Mouse (Mus musculus) limb, embryonic 13.5 days (tissue): Measurements from ENCODE around the gene Xab2. TPM values are rescaled to one million over a fixed set of nuclear protein-coding genes. Genes with fewer than 3 reads are reported as not detected.
A peak's percentile ranks its signal among the peaks of the same experiment; 100 is the strongest.
"Not testable (repeated sequence)": the region's sequence is repeated elsewhere in the genome, so short reads cannot be mapped to it uniquely, and the experiment has no call there.

Source experiments
- ATAC-seq: fragments of 200-750 bp; cut with Nextera tagmentation; 2 replicates; pipeline ENCODE4 v1.8.0; 2017; ENCODE audit warnings: low read depth, moderate number of reproducible peaks, moderate TSS enrichment; ENCODE audit not compliant: low FRiP score
- H3K27ac ChIP-seq: fragments of 300-500 bp; sonication (generic); 2 replicates; pipeline ENCODE4 v1.5.1; 2015; ENCODE audit warnings: inconsistent platforms, mild to moderate bottlenecking, moderate library complexity
- H3K27me3 ChIP-seq: fragments of 300-500 bp; sonication (generic); 2 replicates; pipeline ENCODE4 v1.6.1; 2015; ENCODE audit warnings: mild to moderate bottlenecking, inconsistent platforms
- H3K36me3 ChIP-seq: fragments of 300-500 bp; sonication (generic); 2 replicates; pipeline ENCODE4 v1.6.1; 2015; ENCODE audit warnings: inconsistent platforms, mild to moderate bottlenecking, moderate library complexity
- H3K4me1 ChIP-seq: fragments of 300-500 bp; sonication (generic); 2 replicates; pipeline ENCODE4 v1.6.1; 2015; ENCODE audit warnings: inconsistent platforms
- H3K4me2 ChIP-seq: fragments of 300-500 bp; sonication (generic); replicated peaks from 2 replicates; pipeline ENCODE4 v1.6.1; 2015; ENCODE audit warnings: inconsistent platforms, mild to moderate bottlenecking, moderate library complexity
- H3K4me3 ChIP-seq: fragments of 300-500 bp; sonication (generic); 2 replicates; pipeline ENCODE4 v1.5.1; 2015; ENCODE audit warnings: moderate library complexity, mild to moderate bottlenecking, inconsistent platforms
- H3K9ac ChIP-seq: fragments of 300-500 bp; sonication (generic); 2 replicates; pipeline ENCODE4 v1.6.1; 2015; ENCODE audit warnings: mild to moderate bottlenecking, inconsistent platforms
- H3K9me3 ChIP-seq: fragments of 300-500 bp; sonication (generic); 2 replicates; pipeline ENCODE4 v1.6.1; 2016; ENCODE audit warnings: inconsistent platforms
- WGBS: fragments of 180-500 bp; shearing (Covaris S2); methylation state at CpG from one replicate; pipeline ENCODE4 v1.1.7; 2015; 5-methylcytosine and 5-hydroxymethylcytosine counted together
- polyA plus RNA-seq: library from polyadenylated mRNA; unstranded; fragments of >200 nt; fragmentation: Nextera tagmentation; extraction: Ambion mirVana; gene quantifications from 2 replicates; pipeline ENCODE4 v1.2.1, GENCODE M21; 2015

Gene Xab2
- polyA plus RNA-seq, 1 experiment from 2014 or later = 61.1 TPM

- no peaks in the 10 kb centered on the region for H3K4me1 ChIP-seq
- no peak for ATAC-seq
- H3K36me3 ChIP-seq = peaks cover 83% of the 10 kb centered on the region
- no peak overlapping the region for H3K4me3 ChIP-seq
- no peak overlapping the region for H3K9ac ChIP-seq
- no peak overlapping the region for H3K4me2 ChIP-seq
- H3K9me3 ChIP-seq = no peaks in the 10 kb centered on the region
- WGBS = 85% methylated on average over 16 of the region's 16 CpGs
- H3K27me3 ChIP-seq = no peaks in the 10 kb centered on the region
- H3K27ac ChIP-seq = no peak overlapping the region
Observed at GRCm38 (mm10) chr8:3606593-3606992, 14.5 kb downstream of the Xab2 start.

- peaks cover 65% of the 10 kb centered on the region for H3K36me3 ChIP-seq
Observed at GRCm38 (mm10) chr8:3603439-3603838, 17.7 kb downstream of the Xab2 start.

GRCm38 (mm10) chr8:3600401-3600800 lies 20.7 kb downstream of the Xab2 start:
- no peak for ATAC-seq
- H3K27me3 ChIP-seq = no peaks in the 10 kb centered on the region
- no peak overlapping the region for H3K9ac ChIP-seq
- H3K27ac ChIP-seq = no peak overlapping the region
- peaks cover 51% of the 10 kb centered on the region for H3K36me3 ChIP-seq
- WGBS = 87% methylated on average over 6 of the region's 6 CpGs
- H3K9me3 ChIP-seq = no peaks in the 10 kb centered on the region
- H3K4me3 ChIP-seq = no peak overlapping the region
- no peaks in the 10 kb centered on the region for H3K4me1 ChIP-seq
- H3K4me2 ChIP-seq = no peak overlapping the region

More at GRCm38 (mm10) chr8:3603439-3603838, 17.7 kb downstream of the Xab2 start:
- Histone ChIP-seq H3K4me2 (no peak overlapping the region), H3K9me3 (no peaks in the 10 kb centered on the region), H3K4me3 (no peak overlapping the region), H3K9ac (no peak overlapping the region), H3K27ac (no peak overlapping the region), H3K27me3 (no peaks in the 10 kb centered on the region), H3K4me1 (no peaks in the 10 kb centered on the region)
- 74% methylated on average over 13 of the region's 13 CpGs for WGBS
- no peak for ATAC-seq

GRCm38 (mm10) chr8:3599219-3599618 lies 21.9 kb downstream of the Xab2 start:
- Histone ChIP-seq H3K4me3 (no peak overlapping the region), H3K9ac (no peak overlapping the region), H3K27me3 (no peaks in the 10 kb centered on the region), H3K36me3 (peaks cover 42% of the 10 kb centered on the region), H3K27ac (no peak overlapping the region), H3K9me3 (no peaks in the 10 kb centered on the region), H3K4me2 (no peak overlapping the region), H3K4me1 (no peaks in the 10 kb centered on the region)
- no peak for ATAC-seq
- WGBS = 65% methylated on average over 1 of the region's 1 CpGs

GRCm38 (mm10) chr8:3598054-3598453 lies 23.1 kb downstream of the Xab2 start:
- H3K9me3 ChIP-seq = no peaks in the 10 kb centered on the region
- ATAC-seq = 0 out of 2 replicates have a peak, but pooled peaks have one; percentile 9

GRCm38 (mm10) chr8:3594466-3594865 lies 26.6 kb downstream of the Xab2 start:
- no peak for ATAC-seq
- Histone ChIP-seq H3K27ac (no peak overlapping the region), H3K36me3 (peaks cover 5% of the 10 kb centered on the region; the same call in 1 of the 2 replicates), H3K4me3 (no peak overlapping the region), H3K27me3 (no peaks in the 10 kb centered on the region), H3K4me1 (no peaks in the 10 kb centered on the region), H3K9ac (no peak overlapping the region), H3K4me2 (no peak overlapping the region), H3K9me3 (no peaks in the 10 kb centered on the region)
- 87% methylated on average over 2 of the region's 2 CpGs for WGBS

More at GRCm38 (mm10) chr8:3598054-3598453, 23.1 kb downstream of the Xab2 start:
- no peak overlapping the region for H3K27ac ChIP-seq
- no peak overlapping the region for H3K4me3 ChIP-seq
- H3K27me3 ChIP-seq = no peaks in the 10 kb centered on the region
- no peak overlapping the region for H3K9ac ChIP-seq
- 73% methylated on average over 3 of the region's 3 CpGs for WGBS
- no peak overlapping the region for H3K4me2 ChIP-seq
- no peaks in the 10 kb centered on the region for H3K4me1 ChIP-seq
- H3K36me3 ChIP-seq = peaks cover 30% of the 10 kb centered on the region

GRCm38 (mm10) chr8:3593470-3593869 lies 27.6 kb downstream of the Xab2 start:
- no peaks in the 10 kb centered on the region for H3K27me3 ChIP-seq
- no peak for ATAC-seq
- no peak overlapping the region for H3K9ac ChIP-seq
- peaks cover 5% of the 10 kb centered on the region; the same call in 1 of the 2 replicates for H3K36me3 ChIP-seq
- H3K9me3 ChIP-seq = no peaks in the 10 kb centered on the region
- no peak overlapping the region for H3K4me2 ChIP-seq
- no peak overlapping the region for H3K27ac ChIP-seq
- H3K4me3 ChIP-seq = no peak overlapping the region
- 65% methylated on average over 3 of the region's 3 CpGs for WGBS
- peaks cover under 1% of the 10 kb centered on the region; the same call in 1 of the 2 replicates for H3K4me1 ChIP-seq

GRCm38 (mm10) chr8:3588258-3588633 lies 32.9 kb downstream of the Xab2 start:
- no peaks in the 10 kb centered on the region for H3K9me3 ChIP-seq
- peaks cover 7% of the 10 kb centered on the region; the same call in 1 of the 2 replicates for H3K27me3 ChIP-seq
- peak; percentile 26; the same call in 1 of the 2 replicates for ATAC-seq

GRCm38 (mm10) chr8:3587391-3588257 lies 33.5 kb downstream of the Xab2 start:
- Histone ChIP-seq H3K9me3 (no peaks in the 10 kb centered on the region), H3K27ac (peak overlapping the region; percentile 64), H3K9ac (peak overlapping the region; percentile 77), H3K27me3 (peaks cover 7% of the 10 kb centered on the region; the same call in 1 of the 2 replicates), H3K4me2 (peak overlapping the region; percentile 96), H3K4me3 (peak overlapping the region; percentile 70), H3K4me1 (peaks cover 4% of the 10 kb centered on the region), H3K36me3 (no peaks in the 10 kb centered on the region)
- peak; percentile 82 for ATAC-seq
- WGBS = under 1% methylated on average over 75 of the region's 77 CpGs

More at GRCm38 (mm10) chr8:3588258-3588633, 32.9 kb downstream of the Xab2 start:
- Histone ChIP-seq H3K4me3 (peak overlapping the region; percentile 70), H3K27ac (peak overlapping the region; percentile 64; the same call in 1 of the 2 replicates), H3K4me2 (peak overlapping the region; percentile 96), H3K9ac (peak overlapping the region; percentile 77), H3K36me3 (no peaks in the 10 kb centered on the region), H3K4me1 (peaks cover 4% of the 10 kb centered on the region)
- 4% methylated on average over 11 of the region's 11 CpGs for WGBS

- peak within 1 kb of the TSS; percentile 70 for H3K4me3 ChIP-seq
- no peaks in the 10 kb centered on the region for H3K36me3 ChIP-seq
- WGBS = 6% methylated on average over 7 of the region's 7 CpGs
- peaks cover 4% of the 10 kb centered on the region for H3K4me1 ChIP-seq
- no peaks in the 10 kb centered on the region for H3K9me3 ChIP-seq
- H3K27ac ChIP-seq = peak within 1 kb of the TSS; percentile 64
- H3K27me3 ChIP-seq = peaks cover 7% of the 10 kb centered on the region; the same call in 1 of the 2 replicates
- H3K9ac ChIP-seq = peak within 1 kb of the TSS; percentile 77
- H3K4me2 ChIP-seq = peak within 1 kb of the TSS; percentile 96
- peak; percentile 11; the same call in 1 of the 2 replicates for ATAC-seq
Observed at GRCm38 (mm10) chr8:3586993-3587390, 34.1 kb downstream of the Xab2 start, which contains the start of gene Camsap3. Gene Camsap3 (plus strand): TSS chr8:3587293.

- no peak overlapping the region for H3K4me3 ChIP-seq
- peaks cover 4% of the 10 kb centered on the region for H3K4me1 ChIP-seq
- no peak overlapping the region for H3K27ac ChIP-seq
- no peaks in the 10 kb centered on the region for H3K36me3 ChIP-seq
- no peak for ATAC-seq
- WGBS = 98% methylated on average over 2 of the region's 2 CpGs
- H3K4me2 ChIP-seq = no peak overlapping the region
- no peak overlapping the region for H3K9ac ChIP-seq
- no peaks in the 10 kb centered on the region for H3K9me3 ChIP-seq
- peaks cover 7% of the 10 kb centered on the region; the same call in 1 of the 2 replicates for H3K27me3 ChIP-seq
Observed at GRCm38 (mm10) chr8:3586452-3586851, 34.7 kb downstream of the Xab2 start.

- WGBS = 96% methylated on average over 3 of the region's 3 CpGs
Observed at GRCm38 (mm10) chr8:3581961-3582360, 39.2 kb downstream of the Xab2 start.

More at GRCm38 (mm10) chr8:3581961-3582360, 39.2 kb downstream of the Xab2 start:
- not testable (repeated sequence) for H3K4me3 ChIP-seq, H3K4me1 ChIP-seq, H3K36me3 ChIP-seq, H3K27me3 ChIP-seq, H3K4me2 ChIP-seq, ATAC-seq, H3K9ac ChIP-seq, H3K27ac ChIP-seq, H3K9me3 ChIP-seq
